Mouse (Mus musculus): ENCODE measurements around the gene Fancm.

DNA sequence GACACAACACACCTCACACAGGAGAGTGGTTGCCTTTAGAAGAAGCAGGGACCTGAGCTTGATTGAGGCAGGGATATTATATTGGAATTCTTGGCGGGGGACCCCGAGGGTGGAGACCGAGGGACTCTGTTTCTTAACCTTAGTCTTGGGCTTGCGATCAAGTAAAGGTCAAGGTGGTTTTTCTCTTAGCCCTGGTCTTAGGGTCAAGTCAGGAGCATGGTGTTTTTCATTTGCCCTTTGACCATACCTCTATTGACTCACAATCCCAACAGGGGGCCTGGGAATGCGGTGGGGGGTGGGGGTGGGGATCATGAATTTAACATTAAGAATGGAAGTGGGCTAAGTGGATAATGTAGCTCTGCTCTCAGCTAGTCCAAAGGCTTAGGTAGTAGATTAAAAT is 98.3 kb downstream of the Fancm start:
- TF ChIP-seq POLR2AphosphoS5 (IDR thresholded peaks at IDR 0.05; ENCODE audit: insufficient replicate concordance, low read depth, low read length) (no peak), CTCF (IDR thresholded peaks at IDR 0.05; ENCODE audit: low read depth, low read length) (no peak), GATA1 (IDR thresholded peaks at IDR 0.05; ENCODE audit: borderline replicate concordance, low read length) (no peak)
